Mouse (Mus musculus) adrenal gland, postnatal 25 days (tissue): Measurements from ENCODE around the gene Lrch3. TPM values are rescaled to one million over a fixed set of nuclear protein-coding genes. Genes with fewer than 3 reads are reported as not detected.
A peak's percentile ranks its signal among the peaks of the same experiment; 100 is the strongest.
"Not testable (repeated sequence)": the region's sequence is repeated elsewhere in the genome, so short reads cannot be mapped to it uniquely, and the experiment has no call there.

ENCODE experiments used
- DNase-seq: peaks from one replicate; pipeline ENCODE4 v3.0.0; 2021; ENCODE audit warnings: mixed read lengths
- total RNA-seq: library from RNA; stranded (reverse); gene quantifications from 2 replicates; pipeline ENCODE4 v1.2.3, GENCODE M21; 2021

The Lrch3 gene
- total RNA-seq, 1 experiment from 2014 or later, result 42.7 TPM

DNA sequence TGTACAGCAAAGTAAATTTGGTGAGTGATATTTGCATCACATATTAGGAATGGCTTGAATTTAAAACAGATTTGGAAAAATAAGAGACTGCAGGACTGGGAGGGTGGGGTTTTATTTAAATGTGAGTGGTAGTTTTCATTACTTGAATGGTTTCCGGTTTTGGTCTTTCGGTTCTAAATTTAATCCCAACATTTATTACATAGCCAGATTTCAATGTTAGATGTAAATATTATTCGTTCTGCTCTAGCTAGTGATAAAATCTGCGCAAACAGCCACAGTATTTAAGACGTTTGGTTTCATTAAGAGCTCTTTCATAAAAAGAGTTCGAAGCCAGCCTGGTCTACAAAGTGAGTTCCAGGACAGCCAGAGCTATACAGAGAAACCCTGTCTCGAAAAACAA lies 688 bp upstream of the Lrch3 start:
- no peak for DNase-seq

DNA sequence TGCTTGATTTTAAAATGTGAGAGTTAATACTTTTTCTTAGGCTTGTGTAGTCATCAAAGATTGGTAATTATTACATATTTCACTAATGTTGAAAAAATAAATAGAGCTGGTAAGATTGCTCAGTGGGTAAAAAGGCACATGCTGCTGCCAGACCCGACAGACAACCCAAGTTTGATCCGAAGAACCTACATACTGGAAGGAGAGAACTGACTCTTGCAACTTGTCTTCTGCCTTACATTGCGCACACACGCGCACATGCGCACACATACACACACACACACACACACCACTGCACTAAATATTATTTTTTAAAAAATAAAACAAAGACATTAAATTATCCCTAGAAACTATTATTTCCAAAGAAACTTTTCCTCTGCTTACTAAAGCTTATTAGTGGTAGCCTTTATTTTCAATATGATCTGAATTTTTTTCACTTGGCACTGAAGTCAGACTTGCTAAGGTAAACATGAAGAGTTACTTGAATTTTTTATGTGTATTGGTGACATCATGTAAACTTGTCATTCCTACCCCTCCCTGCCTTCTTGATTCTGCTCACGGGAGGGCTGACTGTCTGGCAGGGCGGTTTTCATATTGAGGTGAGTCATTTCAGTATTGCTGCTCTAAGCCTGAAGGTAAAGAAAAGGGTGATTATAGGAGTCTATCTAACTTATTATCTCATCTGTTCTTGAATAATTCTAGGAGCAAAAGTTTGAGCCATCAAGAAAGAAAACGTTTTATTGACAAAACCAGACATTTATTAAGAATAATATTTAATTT lies 1.6 kb downstream of the Lrch3 start:
- DNase-seq, result no peak

DNA sequence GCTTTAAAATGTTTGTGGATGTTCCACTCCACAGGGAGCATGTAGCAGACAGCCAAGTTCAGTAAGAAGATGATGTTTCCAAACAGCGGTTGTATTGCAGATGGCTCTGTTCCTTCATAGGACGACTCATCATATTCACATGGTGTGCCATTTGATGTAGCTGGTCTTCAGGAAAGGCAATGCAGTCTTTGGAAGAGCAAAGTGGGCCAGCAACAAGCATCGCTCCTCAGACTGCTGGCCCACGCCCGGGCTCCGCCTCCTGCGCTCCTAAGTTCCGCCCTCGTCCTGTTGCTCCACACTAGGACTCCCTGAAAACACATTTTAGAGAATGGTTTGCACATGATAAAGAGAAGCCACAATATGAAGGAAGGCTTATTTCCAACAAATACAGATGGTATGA lies 12.7 kb downstream of the Lrch3 start:
- DNase-seq, result not testable (repeated sequence)

DNA sequence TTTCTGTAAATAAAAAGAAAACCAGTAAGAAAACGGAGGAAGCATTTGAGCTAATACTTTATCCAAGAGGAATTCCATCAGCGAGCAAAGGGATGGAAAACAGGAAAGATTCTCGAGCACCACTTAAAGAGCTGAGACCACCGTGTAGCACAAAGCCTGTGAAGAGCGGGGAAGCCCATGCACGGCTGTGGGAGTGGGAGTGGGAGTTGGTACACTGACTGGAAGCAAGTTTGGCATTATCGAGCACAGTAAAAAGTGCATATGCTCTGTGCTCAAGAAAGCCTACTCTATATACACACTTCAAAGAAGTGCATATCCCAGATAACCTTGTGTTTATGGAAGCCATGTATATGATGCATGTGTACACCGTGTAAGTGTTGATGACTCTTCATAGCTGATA lies 13.1 kb downstream of the Lrch3 start:
- no peak for DNase-seq

DNA sequence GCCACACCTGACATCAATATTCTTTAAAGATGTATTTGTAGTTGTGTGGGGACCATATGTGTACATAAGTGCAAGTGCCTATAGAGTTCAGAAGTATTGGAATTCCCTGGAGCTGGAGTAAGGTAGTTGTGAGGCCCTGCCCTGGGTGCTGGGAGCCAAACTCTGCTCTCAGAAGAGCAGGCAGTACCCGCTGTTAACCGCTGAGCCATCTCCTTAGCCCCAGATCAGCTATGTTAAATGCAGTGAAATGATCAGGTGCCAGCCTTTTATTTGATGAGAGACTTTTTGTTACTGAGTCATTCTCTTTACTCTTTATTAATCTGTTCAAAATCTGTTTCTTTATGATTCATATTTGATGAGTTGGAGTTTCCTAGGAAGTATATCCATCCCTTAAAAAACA lies 16.0 kb downstream of the Lrch3 start:
- no peak for DNase-seq

DNA sequence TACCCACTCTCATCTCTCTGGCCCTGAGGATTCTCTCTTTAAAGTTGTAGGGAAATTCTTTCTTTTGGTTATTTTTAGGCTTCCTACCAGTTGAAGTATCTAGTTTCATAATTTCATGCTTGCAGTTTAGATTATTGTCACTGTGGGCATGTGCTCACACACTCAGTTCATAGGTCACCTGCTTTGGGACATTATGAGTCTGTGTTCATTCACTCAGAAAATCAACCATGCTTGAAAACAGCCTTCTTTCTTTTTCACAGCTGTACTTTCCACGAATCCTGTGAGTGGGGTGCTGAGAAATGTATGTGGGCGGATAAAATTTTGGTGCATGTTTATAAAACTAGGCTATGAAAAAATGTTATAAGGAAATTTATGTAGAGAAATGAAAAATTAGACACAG lies 20.6 kb downstream of the Lrch3 start:
- DNase-seq, result no peak

DNA sequence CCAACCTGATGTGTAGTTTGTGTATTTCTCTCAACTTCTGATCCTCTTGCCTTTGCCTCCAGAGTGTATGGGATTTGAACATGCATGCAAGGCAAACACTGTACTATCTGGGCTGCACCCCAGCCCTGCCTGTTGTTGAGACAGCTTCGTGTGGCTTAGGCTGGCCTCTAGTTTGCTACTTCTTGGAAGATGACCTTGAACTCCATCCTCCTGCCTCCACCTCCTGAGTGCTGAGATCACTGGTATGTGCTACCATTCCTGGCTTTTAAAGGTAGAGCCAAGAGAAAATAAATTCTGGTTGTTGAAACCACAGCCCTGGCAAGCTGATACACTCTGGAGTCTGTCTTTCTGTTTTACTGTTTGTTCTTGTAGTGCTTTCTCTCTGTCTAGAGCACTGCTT lies 21.2 kb downstream of the Lrch3 start:
- no peak for DNase-seq

DNA sequence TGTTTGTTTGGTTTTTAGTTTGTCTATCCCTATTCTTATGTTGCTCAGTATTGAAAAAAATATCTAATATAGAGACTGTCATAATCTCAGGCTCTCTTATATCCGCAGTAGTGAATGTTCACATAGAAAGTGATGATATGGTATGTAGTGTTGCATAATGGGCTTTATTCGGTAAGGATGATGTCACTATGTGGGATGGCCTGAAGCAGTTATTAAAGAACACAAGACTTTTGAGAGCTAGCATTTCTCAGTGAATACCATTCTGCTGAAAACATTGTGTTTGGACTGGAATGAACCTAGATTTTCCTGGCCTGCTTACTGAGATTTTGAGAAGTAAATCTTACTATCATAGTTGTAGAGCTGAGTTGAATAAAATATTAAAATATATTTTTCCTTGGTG lies 23.5 kb downstream of the Lrch3 start:
- no peak for DNase-seq

DNA sequence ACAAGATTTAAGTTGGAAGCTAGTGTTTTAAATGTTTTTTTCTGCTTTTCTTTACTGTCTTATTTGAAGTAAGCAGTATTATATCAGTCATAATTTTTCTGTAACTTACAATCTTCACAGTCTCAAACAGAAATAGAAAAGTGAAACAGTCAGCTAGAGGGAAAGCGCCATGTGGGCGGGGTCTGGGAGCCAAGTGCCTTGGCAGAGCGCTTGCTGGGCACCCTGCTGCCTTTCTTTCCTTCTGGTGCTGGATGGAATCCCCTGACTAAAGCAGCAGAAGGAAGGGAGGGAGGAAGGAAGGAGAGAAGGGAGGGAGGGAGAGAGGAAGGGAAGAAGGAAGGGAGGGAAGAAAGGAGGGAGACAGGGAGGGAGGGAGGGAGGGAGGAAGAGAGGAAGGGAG lies 25.4 kb downstream of the Lrch3 start:
- DNase-seq, result peak; percentile 43

DNA sequence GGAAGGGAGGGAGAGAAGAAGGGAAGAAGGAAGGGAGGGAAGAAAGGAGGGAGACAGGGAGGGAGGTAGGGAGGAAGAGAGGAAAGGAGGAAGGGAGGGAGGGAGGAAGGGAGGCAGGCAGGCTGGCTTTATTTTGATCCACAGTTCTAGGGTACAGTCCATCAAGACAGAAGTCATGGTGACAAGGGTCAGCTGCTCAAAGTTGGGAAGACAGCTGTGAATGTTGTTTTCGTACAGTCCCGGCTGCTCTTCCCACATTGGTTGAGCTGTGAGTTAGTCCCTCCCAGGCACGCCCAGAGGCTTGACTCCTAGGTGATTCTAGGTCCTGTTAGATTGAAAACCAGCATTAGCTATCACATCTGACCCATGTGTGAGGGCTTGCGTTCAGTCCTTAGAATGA lies 25.8 kb downstream of the Lrch3 start:
- DNase-seq, result not testable (repeated sequence)

DNA sequence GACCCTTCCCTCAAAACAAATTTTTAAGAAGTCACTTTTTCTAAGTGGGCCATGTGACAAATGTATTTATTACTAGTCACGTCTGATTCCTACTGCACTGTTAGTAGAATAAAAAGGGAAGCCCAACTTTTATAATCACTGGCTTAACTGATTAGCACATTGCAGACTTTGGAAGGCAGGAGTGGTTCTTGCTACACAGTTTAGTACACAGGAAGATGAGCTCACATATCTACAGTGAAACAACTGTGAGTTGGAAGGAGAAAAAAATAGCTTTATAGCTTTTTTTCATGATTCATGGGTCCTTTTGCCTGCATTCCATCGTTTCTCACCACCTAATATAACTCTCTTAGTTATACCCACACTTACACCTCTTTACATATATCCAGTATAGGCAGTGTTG lies 27.3 kb downstream of the Lrch3 start:
- not testable (repeated sequence) for DNase-seq

DNA sequence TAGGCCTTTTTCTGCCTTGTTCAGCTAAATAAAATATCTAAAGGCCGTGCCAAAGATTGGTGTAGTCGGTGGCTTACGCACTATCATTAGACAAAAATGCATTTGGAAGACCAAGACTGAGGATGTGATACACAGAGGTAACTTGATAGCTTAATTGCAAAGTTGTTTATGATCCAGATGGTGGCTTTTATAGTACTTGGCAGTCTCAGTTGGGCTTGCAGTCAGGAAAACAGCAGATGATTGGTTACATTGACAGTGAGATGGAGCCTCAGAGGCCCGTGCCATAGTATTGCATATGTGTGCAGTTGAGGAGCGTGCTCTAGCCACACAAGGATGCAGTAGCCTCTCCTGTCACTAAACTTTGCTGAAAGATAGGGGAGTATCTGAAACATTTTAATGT lies 28.8 kb downstream of the Lrch3 start:
- DNase-seq, result no peak

DNA sequence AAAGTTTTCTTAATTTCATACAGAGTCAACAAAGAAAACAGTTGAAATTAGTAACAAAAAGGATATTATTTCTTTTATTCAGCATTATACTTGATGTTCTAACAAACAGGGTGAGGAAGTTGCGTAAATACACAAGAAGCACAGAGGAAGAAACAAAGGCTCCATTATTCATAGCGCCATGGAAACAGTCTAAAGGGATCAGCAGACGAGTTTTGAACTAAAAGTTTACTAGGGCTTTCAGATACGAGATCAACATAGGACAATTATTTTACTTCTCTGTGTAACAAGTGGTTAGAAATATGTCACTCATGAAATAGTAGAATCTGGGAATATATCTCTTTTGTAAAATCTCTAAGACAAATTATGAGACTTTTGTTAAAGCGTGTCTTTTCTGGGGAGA lies 31.5 kb downstream of the Lrch3 start:
- no peak for DNase-seq

DNA sequence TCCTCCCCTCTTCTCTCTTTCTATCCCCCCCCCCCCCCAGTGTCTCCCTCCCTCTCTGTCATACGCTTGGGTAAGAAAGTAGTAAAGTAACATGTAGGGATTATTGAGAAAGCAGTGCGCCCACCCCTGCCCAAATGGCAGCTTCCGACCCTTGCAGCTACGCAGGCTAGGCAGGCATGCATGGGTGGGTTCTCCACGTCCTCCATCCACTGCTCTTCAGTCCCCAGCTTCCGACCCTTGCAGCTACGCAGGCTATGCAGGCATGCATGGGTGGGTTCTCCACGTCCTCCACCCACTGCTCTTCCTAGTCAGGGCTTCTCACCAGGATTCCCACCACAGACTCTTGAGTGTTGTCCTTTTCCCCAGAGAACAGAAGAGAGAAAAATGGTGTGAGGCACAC lies 34.1 kb downstream of the Lrch3 start:
- DNase-seq, result no peak

DNA sequence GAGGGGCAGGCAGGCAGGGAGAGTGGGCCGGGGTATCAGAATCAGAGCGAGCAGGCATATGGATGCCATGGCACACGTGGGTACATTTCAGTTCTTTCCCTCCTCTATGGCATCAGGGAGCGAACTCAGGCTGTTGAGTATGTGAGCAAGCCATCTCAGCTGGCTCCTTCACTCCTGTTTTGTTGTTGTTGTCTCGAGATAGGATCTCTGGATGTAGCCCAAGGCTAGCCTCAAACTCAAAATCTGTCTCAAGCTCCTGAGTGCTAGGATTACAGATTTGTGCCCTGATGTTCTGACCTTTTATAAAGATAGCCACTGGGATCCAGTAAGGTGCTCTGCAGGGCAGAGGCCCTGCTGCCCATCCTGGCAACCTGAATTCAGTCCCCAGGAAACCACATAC lies 34.8 kb downstream of the Lrch3 start:
- no peak for DNase-seq

DNA sequence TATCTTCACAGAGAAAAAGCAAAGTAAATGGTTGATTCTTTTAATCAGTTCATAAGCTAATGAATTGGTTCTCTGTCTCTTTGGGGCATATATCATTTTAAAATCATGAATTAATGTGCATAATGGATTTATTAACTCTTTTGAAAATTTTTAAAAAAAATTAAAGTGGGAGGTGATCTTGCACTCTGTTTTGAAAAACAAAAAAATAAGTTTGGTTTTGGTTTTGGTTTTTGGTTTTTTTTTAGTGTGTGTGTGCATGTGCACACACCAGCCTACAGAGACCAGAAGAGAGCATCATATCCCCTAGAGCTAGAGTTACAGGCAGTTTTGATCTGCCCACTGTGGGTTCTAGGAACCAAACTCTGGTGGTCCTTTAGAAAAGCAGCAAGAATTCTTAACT lies 35.4 kb downstream of the Lrch3 start:
- DNase-seq, result no peak

DNA sequence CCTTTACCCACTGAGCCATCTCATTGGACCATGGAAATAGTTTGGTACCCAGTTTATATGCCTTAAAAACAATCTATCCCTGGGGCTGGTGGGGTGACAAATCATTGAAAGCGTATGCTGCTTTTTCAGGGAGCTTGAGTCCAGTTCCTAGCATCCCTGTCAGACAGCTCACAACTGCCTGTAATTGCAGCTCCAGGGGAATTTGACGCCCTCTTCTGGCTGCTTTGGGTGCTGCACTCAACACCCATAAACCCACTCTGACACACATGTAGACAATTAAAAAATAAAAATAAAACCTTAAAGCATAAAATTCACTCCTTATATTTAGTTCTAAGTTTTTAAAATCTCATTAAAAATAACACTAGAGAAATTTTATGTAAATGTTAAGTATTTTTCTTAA lies 37.2 kb downstream of the Lrch3 start:
- no peak for DNase-seq

DNA sequence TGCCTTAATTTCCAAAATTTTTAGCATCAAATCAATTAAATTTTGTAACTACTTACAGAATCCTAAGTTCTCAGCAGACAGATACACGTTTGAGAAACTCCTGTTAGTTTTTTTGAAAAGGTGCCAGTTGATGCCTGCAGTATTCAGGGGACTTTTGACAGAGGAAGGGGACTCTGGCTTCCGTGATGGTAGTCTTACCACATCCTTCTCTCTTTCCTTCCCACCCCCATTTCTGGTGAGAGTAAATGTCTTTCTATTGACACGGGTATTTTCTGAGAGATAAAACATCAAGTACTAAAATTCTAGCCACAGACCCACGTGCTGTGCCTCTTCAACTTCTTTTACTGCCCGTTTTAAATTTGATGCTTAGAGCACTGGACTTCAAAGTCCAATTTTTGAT lies 39.9 kb downstream of the Lrch3 start:
- no peak for DNase-seq

DNA sequence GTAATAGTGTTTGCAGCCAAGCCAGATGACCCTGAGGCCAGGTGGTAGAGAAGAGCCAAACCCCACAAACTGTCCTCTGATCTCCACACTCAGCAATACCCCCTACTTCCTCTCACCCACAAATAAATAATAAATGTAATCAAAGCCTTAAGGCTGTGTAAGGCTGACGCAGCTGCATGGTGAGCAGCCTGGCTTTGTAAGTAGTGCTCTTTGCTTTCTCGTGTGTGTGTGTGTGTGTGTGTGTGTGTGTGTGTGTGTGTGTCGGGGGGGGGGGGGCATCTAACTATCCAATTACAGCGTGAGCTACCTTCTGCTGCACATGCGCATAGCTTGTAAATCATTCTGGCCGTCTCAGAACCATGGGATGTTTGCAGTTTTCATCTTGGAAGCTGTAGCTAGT lies 40.4 kb downstream of the Lrch3 start:
- no peak for DNase-seq

DNA sequence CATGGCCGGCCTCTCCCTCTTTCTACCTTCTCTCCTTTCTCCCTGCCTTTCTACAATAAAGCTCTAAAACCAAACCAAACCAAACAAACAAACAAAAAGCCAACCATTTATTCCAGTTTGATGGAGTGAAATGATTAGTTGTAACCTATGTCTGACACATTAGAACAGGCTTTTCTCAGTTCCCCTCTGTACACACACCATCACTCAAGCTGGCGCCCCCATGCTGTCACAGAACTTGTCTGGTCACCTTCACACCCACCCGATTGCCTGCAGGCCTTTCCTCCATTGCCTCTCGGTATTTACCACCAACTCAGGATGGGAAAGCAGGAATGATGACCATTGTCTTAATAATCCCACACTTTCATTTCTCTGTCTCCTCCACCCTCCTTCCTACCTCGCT lies 43.0 kb downstream of the Lrch3 start:
- no peak for DNase-seq

DNA sequence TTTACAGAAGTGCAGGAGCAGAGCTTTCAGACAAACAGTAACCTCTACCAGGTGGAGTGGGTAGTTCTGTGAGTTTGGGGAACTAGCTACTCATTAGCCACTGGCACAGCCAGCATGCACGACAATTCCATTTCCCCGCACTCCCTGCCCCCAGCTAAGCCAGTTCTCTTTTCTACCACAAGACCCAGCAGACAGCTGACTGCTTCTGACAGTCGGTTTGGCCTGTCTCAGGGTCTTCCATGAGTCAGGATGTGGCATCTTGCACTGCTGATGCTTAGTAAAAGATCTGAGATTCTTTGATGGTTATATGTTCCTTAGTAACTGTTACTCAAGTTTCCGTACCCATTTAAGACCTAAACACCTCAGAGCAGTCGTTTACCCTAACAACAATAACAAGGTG lies 58.6 kb downstream of the Lrch3 start:
- no peak for DNase-seq

DNA sequence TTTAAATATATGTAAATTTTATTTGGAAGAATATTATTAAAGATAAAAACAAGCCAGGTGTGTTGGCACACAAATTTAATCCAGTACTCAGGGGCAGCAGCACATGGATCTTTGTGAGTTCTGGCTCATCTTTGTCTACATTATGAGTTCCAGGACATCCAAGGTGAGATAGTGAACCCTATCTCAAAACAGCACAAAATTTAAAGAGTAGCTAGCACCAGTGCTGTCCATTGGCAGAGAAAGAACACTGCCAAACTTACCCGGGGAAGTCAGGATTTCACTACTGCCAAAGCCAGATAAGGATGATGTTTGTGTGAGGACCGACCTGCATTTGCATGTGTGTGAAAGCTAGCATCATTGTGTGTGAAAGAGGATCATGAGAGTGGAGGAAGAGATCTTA lies 59.1 kb downstream of the Lrch3 start:
- DNase-seq, result no peak

DNA sequence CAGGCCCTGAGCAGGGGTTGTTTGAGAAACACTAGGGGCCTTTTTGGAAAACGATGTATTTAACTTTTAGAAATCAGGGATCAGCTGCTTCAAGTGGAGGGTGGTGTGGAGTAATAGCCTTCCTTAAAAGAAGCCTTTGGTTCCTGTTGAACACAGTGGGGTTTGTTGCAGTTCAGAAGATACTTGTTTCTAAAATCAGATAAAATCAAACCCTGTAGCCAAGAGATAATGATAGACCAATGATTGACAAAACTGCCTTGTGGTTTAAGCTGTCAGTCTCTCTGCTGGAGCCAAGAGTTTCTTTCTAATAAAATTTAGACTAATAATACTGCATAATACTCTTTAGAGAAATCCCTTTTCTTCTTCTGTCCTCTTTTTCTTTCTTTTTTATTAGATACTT lies 66.3 kb downstream of the Lrch3 start:
- no peak for DNase-seq

DNA sequence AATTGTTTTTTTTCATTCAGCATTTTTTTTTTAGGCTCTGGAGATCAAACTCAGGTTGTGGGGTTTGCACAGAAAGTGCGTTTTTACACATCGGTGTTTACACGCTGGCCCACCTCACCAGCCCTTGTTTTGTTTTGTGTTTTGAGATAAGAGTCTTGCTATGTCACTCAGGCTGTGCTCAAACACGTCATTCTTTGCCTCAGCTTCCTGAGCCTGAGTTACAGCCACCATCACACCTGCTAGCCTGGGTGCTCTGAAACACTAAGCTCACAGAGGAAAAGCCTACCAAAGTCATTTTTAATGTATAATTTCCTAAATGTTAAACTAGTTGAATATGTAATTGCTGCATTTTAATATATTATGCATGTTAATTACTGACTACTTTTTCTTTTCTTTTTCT lies 67.5 kb downstream of the Lrch3 start:
- no peak for DNase-seq

DNA sequence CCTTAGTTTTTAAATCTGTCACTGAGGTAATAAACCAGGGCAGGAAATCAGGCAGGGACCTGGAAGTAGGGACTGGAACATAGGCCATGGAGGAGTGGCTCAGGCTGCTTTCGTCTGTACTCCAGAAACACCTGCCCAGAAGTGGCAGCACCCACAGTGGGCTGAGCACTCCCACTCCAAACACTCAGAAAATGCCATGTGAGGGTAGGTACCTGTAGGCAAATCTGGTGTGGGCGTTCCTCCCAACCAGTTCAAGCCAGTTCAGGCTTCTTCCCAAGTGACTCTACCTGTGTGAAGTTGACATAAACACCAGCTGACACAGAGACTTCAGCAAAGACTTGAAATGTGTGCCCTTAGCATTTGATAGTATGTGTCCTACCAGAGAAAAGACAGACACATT lies 70.7 kb downstream of the Lrch3 start:
- DNase-seq, result no peak
